Mouse (Mus musculus): ENCODE measurements around the gene Rnf114.
A peak's percentile ranks its signal among the peaks of the same experiment; 100 is the strongest.

- TF ChIP-seq CTCF (IDR thresholded peaks at IDR 0.05; ENCODE audit: borderline replicate concordance, insufficient read depth, low read depth, low read length) (peak; percentile 4; the same call in 1 of the 2 replicates), POLR2A (IDR thresholded peaks at IDR 0.05; ENCODE audit: borderline replicate concordance, insufficient read depth, low read length) (peak; percentile 49; the same call in 1 of the 2 replicates)
These were observed 8.5 kb upstream of the Rnf114 start for GRCm38 (mm10) chr2:167483827-167484410.
